Mouse (Mus musculus) liver, adult 2 months (tissue): ENCODE measurements around the gene Pla2g12a. TPM values are rescaled to one million over a fixed set of nuclear protein-coding genes. Genes with fewer than 3 reads are reported as not detected.

Source experiments
- DNase-seq: peaks from one replicate; pipeline ENCODE4 v3.0.0-alpha.2; 2011; ENCODE audit warnings: low read depth, low spot score; ENCODE audit errors: extremely low read depth
- H3K27ac ChIP-seq: fragments of 200-500 bp; replicated peaks from 2 replicates; pipeline ENCODE4 v1.5.1; 2012; ENCODE audit warnings: low read depth, mild to moderate bottlenecking, control low read depth, inconsistent platforms, low read length; ENCODE audit not compliant: insufficient read depth
- H3K27me3 ChIP-seq: fragments of 200-500 bp; 2 replicates; pipeline ENCODE4 v1.6.1; 2012; ENCODE audit warnings: mild to moderate bottlenecking, moderate library complexity, low read length, inconsistent platforms; ENCODE audit not compliant: control insufficient read depth, insufficient read depth
- H3K36me3 ChIP-seq: fragments of 200-500 bp; 2 replicates; pipeline ENCODE4 v1.6.1; 2012; ENCODE audit warnings: low read length, inconsistent platforms; ENCODE audit not compliant: control insufficient read depth, insufficient read depth
- H3K4me1 ChIP-seq: fragments of 200-500 bp; 2 replicates; pipeline ENCODE4 v1.6.1; 2011; ENCODE audit warnings: low read length; ENCODE audit not compliant: control insufficient read depth, insufficient read depth
- H3K4me3 ChIP-seq: fragments of 200-500 bp; 2 replicates; pipeline ENCODE4 v1.5.1; 2011; ENCODE audit warnings: low read depth, mild to moderate bottlenecking, control low read depth, low read length, moderate library complexity; ENCODE audit not compliant: insufficient read depth
- H3K79me2 ChIP-seq: fragments of 200-500 bp; 2 replicates; pipeline ENCODE4 v1.6.1; 2012; ENCODE audit warnings: inconsistent platforms, mild to moderate bottlenecking, low read length, moderate library complexity; ENCODE audit not compliant: control insufficient read depth, insufficient read depth
- H3K9ac ChIP-seq: fragments of 200-500 bp; 2 replicates; pipeline ENCODE4 v1.6.1; 2012; ENCODE audit warnings: low read depth, mild to moderate bottlenecking, control low read depth, inconsistent platforms, low read length
- CTCF ChIP-seq: fragments of 200-500 bp; IDR thresholded peaks from 2 replicates; pipeline ENCODE4 v1.5.1; 2011; ENCODE audit warnings: low read depth, low read length, control low read depth
- POLR2A ChIP-seq: fragments of 200-500 bp; IDR thresholded peaks from 2 replicates; pipeline ENCODE4 v1.6.1; 2011; ENCODE audit warnings: low read length, control low read depth; ENCODE audit not compliant: insufficient read depth; ENCODE audit errors: extremely low read depth
- WGBS: fragments of 180-500 bp; shearing (Covaris S2); methylation state at CpG from one replicate; pipeline ENCODE4 v1.1.7; 2018; 5-methylcytosine and 5-hydroxymethylcytosine counted together
- polyA plus RNA-seq: library from polyadenylated mRNA; depleted of rRNA; stranded (reverse); fragments of >200 nt; gene quantifications from 2 replicates; pipeline ENCODE4 v1.2.3, GENCODE M21; 2012; rRNA removed
- total RNA-seq: library from RNA; depleted of rRNA; stranded (reverse); fragments of >200 nt; gene quantifications from 2 replicates; pipeline ENCODE4 v1.2.3, GENCODE M21; 2014; rRNA removed

Gene Pla2g12a
- total RNA-seq (11.2 and 30.9 TPM in 2 replicates), polyA plus RNA-seq (21.7 and 23.4 TPM in 2 replicates)

GRCm38 (mm10) chr3:129878405-129879021 is at the start of gene Pla2g12a:
Pla2g12a (plus strand) TSS chr3:129878606.
- DNase-seq, result peak; percentile 45
- Histone ChIP-seq H3K4me3 (peak within 1 kb of the TSS; percentile 88), H3K36me3 (peaks cover 12% of the 10 kb centered on the region; the same call in 1 of the 2 replicates), H3K9ac (peak within 1 kb of the TSS; percentile 85), H3K79me2 (0 out of 2 replicates have a peak, but pooled peaks cover 3% of the 10 kb centered on the region), H3K27me3 (no peaks in the 10 kb centered on the region), H3K27ac (0 out of 2 replicates have a peak within 1 kb of the TSS, but pooled peaks have one; percentile 16), H3K4me1 (peaks cover 5% of the 10 kb centered on the region)
- TF ChIP-seq POLR2A (no peak), CTCF (0 out of 2 replicates have a peak, but pooled peaks have one; percentile 3)
- under 1% methylated on average over 46 of the region's 66 CpGs for WGBS

- Histone ChIP-seq H3K4me3 (peak overlapping the region; percentile 81), H3K27me3 (no peaks in the 10 kb centered on the region), H3K36me3 (peaks cover 4% of the 10 kb centered on the region; the same call in 1 of the 2 replicates), H3K79me2 (peaks cover 17% of the 10 kb centered on the region), H3K4me1 (peaks cover 14% of the 10 kb centered on the region), H3K9ac (peak overlapping the region; percentile 77), H3K27ac (peak overlapping the region; percentile 81)
- under 1% methylated on average over 42 of the region's 45 CpGs for WGBS
- TF ChIP-seq POLR2A (no peak), CTCF (no peak)
- DNase-seq, result no peak
Observed at GRCm38 (mm10) chr3:129830626-129831025, 47.8 kb upstream of the Pla2g12a start.

GRCm38 (mm10) chr3:129831035-129831568 is 47.3 kb upstream of the Pla2g12a start, which contains the start of gene Gar1:
Gar1 (minus strand) TSS chr3:129831396.
- Histone ChIP-seq H3K4me1 (peaks cover 15% of the 10 kb centered on the region), H3K9ac (peak within 1 kb of the TSS; percentile 77), H3K4me3 (peak within 1 kb of the TSS; percentile 81), H3K36me3 (peaks cover 3% of the 10 kb centered on the region; the same call in 1 of the 2 replicates), H3K79me2 (peaks cover 17% of the 10 kb centered on the region), H3K27me3 (no peaks in the 10 kb centered on the region), H3K27ac (peak within 1 kb of the TSS; percentile 81)
- WGBS, result under 1% methylated on average over 60 of the region's 60 CpGs
- TF ChIP-seq POLR2A, result no peak
- no peak for TF ChIP-seq CTCF
- peak; percentile 88 for DNase-seq

GRCm38 (mm10) chr3:129835388-129835934 is 42.9 kb upstream of the Pla2g12a start, which contains the start of gene Cfi:
Cfi (plus strand) TSS chr3:129835884.
- Histone ChIP-seq H3K27ac (peak within 1 kb of the TSS; percentile 89), H3K9ac (peak within 1 kb of the TSS; percentile 67), H3K4me1 (peaks cover 17% of the 10 kb centered on the region), H3K79me2 (peaks cover 24% of the 10 kb centered on the region), H3K4me3 (peak within 1 kb of the TSS; percentile 85), H3K36me3 (peaks cover 5% of the 10 kb centered on the region; the same call in 1 of the 2 replicates), H3K27me3 (no peaks in the 10 kb centered on the region)
- TF ChIP-seq POLR2A, result no peak
- TF ChIP-seq CTCF, result no peak
- peak; percentile 31 for DNase-seq
- WGBS, result 8% methylated on average over 6 of the region's 6 CpGs

GRCm38 (mm10) chr3:129836051-129836697 is 42.2 kb upstream of the Pla2g12a start:
- H3K27ac ChIP-seq, result peak overlapping the region; percentile 89
- H3K9ac ChIP-seq, result peak overlapping the region; percentile 67
- no peak overlapping the region; the same call in 1 of the 2 replicates for H3K4me3 ChIP-seq
- TF ChIP-seq POLR2A (0 out of 2 replicates have a peak, but pooled peaks have one; percentile 45), CTCF (no peak)
- DNase-seq, result peak; percentile 91
- H3K79me2 ChIP-seq, result peaks cover 21% of the 10 kb centered on the region; the same call in 1 of the 2 replicates
- peaks cover 5% of the 10 kb centered on the region; the same call in 1 of the 2 replicates for H3K36me3 ChIP-seq
- 3% methylated on average over 11 of the region's 11 CpGs for WGBS
- no peaks in the 10 kb centered on the region for H3K27me3 ChIP-seq
- H3K4me1 ChIP-seq, result peaks cover 17% of the 10 kb centered on the region
